Mouse (Mus musculus) left cerebral cortex, postnatal 4 days (tissue): ENCODE data around the gene Ermp1. TPM values are rescaled to one million over a fixed set of nuclear protein-coding genes. Genes with fewer than 3 reads are reported as not detected.

ENCODE experiments used
- DNase-seq: peaks from one replicate; pipeline ENCODE4 v3.0.0-alpha.2; 2022
- intact Hi-C: fragments of 180-260 bp; cut with DNase I; formaldehyde crosslinking; loops from one replicate; pipeline ENCODE4 v1.15.1; 2025
- total RNA-seq, 2 experiments: library from RNA; stranded (reverse); gene quantifications; 2 replicates each; pipeline ENCODE4 v1.2.3; 2021

Ermp1 gene
- total RNA-seq, 2 experiments from 2014 or later = 22.7 to 23.1 TPM

GRCm38 (mm10) chr19:29663780-29664179 is 15.6 kb upstream of the Ermp1 start:
- intact Hi-C loops = no loop called here
- DNase-seq = no peak

- no peak for DNase-seq
- intact Hi-C loops = no loop called here
These were observed 13.9 kb upstream of the Ermp1 start for GRCm38 (mm10) chr19:29661974-29662580.

GRCm38 (mm10) chr19:29660835-29661764 is 12.9 kb upstream of the Ermp1 start:
- DNase-seq = no peak
- intact Hi-C loops = no loop called here

- intact Hi-C loops = no loop called here
- DNase-seq = no peak
These were observed 11.5 kb upstream of the Ermp1 start for GRCm38 (mm10) chr19:29659705-29660104.

GRCm38 (mm10) chr19:29658836-29659235 is 10.6 kb upstream of the Ermp1 start:
- intact Hi-C loops = no loop called here
- no peak for DNase-seq

- intact Hi-C loops = no loop called here
- DNase-seq = no peak
These were observed 9.3 kb upstream of the Ermp1 start for GRCm38 (mm10) chr19:29657558-29657957.

- DNase-seq = no peak
- intact Hi-C loops = no loop called here
These were observed 8.8 kb upstream of the Ermp1 start for GRCm38 (mm10) chr19:29657033-29657432.

GRCm38 (mm10) chr19:29656620-29657019 is 8.4 kb upstream of the Ermp1 start:
- DNase-seq = no peak
- intact Hi-C loops = no loop called here

- no peak for DNase-seq
- intact Hi-C loops = no loop called here
These were observed 7.8 kb upstream of the Ermp1 start for GRCm38 (mm10) chr19:29656029-29656428.

- intact Hi-C loops = no loop called here
These were observed 6.9 kb upstream of the Ermp1 start for GRCm38 (mm10) chr19:29655148-29655547.

GRCm38 (mm10) chr19:29653768-29654265 is 5.6 kb upstream of the Ermp1 start:
- DNase-seq = no peak
- intact Hi-C loops = no loop called here

More at GRCm38 (mm10) chr19:29655148-29655547, 6.9 kb upstream of the Ermp1 start:
- DNase-seq = no peak

- intact Hi-C loops = no loop called here
- no peak for DNase-seq
These were observed 1.5 kb upstream of the Ermp1 start for GRCm38 (mm10) chr19:29649683-29650082.

GRCm38 (mm10) chr19:29648550-29648914 is 317 bp upstream of the Ermp1 start:
- intact Hi-C loops = no loop called here
- DNase-seq = no peak

- intact Hi-C loops = no loop called here
- no peak for DNase-seq
These were observed 3.5 kb downstream of the Ermp1 start for GRCm38 (mm10) chr19:29644747-29645146.

GRCm38 (mm10) chr19:29643194-29643922 is 4.9 kb downstream of the Ermp1 start:
- intact Hi-C loops = no loop called here
- DNase-seq = no peak

- DNase-seq = no peak
- intact Hi-C loops = no loop called here
These were observed 6.0 kb downstream of the Ermp1 start for GRCm38 (mm10) chr19:29642211-29642610.

GRCm38 (mm10) chr19:29641510-29641909 is 6.7 kb downstream of the Ermp1 start:
- no peak for DNase-seq
- intact Hi-C loops = no loop called here

GRCm38 (mm10) chr19:29641055-29641454 is 7.2 kb downstream of the Ermp1 start:
- DNase-seq = no peak
- intact Hi-C loops = no loop called here

GRCm38 (mm10) chr19:29612102-29612501 is 36.1 kb downstream of the Ermp1 start:
- DNase-seq = no peak
- intact Hi-C loops = no loop called here

GRCm38 (mm10) chr19:29610907-29611306 is 37.3 kb downstream of the Ermp1 start:
- DNase-seq = no peak
- intact Hi-C loops = no loop called here

GRCm38 (mm10) chr19:29608212-29608611 is 40.0 kb downstream of the Ermp1 start:
- no peak for DNase-seq
- intact Hi-C loops = no loop called here
